Comparison of ENCODE assay signal across 7 mouse cellular contexts in genomic region chr5:112326446-112327009, GRCm38 (mm10). TPM values are rescaled to one million over a fixed set of nuclear protein-coding genes. Genes with fewer than 3 reads are reported as not detected.
DNase-seq lines count a peak whose midpoint lies in the region; ATAC-seq and TF ChIP-seq lines count a peak whose summit lies in the region.

No protein-coding gene starts in this region.

- H3K9ac ChIP-seq in limb, embryonic 15.5 days = peak overlapping the region; percentile 88
- H3K9ac ChIP-seq in stomach, postnatal 0 days (ENCODE audit: low read length) = peak overlapping the region; percentile 85

- no peak for DNase-seq in testis, postnatal 10 days (ENCODE audit: low spot score)
- no peak for DNase-seq in stomach, postnatal 0 days (ENCODE audit: low spot score)
- DNase-seq in adrenal gland, postnatal 25 days = no peak
- no peak for DNase-seq in layer of hippocampus, adult 11-12 months (ENCODE audit: low spot score)

- no peak for TF ChIP-seq POLR2A in testis, adult 2 months (IDR thresholded peaks at IDR 0.05; ENCODE audit: control insufficient read depth, low read depth, low read length)

- peak; percentile 12 for ATAC-seq in erythroid progenitor cell, adult 5-6 weeks (replicated peaks; ENCODE audit: low FRiP score, poor library complexity, severe bottlenecking)
- ATAC-seq in limb, embryonic 15.5 days (ENCODE audit: insufficient number of reproducible peaks, low FRiP score, low TSS enrichment, low read depth) = no peak
- ATAC-seq in stomach, postnatal 0 days (ENCODE audit: low FRiP score, low TSS enrichment) = peak; percentile 25

- peak overlapping the region; percentile 98 for H3K4me3 ChIP-seq in testis, adult 2 months (ENCODE audit: control insufficient read depth, low read depth, low read length)
- peak overlapping the region; percentile 100 for H3K4me3 ChIP-seq in limb, embryonic 15.5 days
- H3K4me3 ChIP-seq in stomach, postnatal 0 days (ENCODE audit: low read depth, low read length) = peak overlapping the region; percentile 97

- no peaks in the 10 kb centered on the region for H3K9me3 ChIP-seq in limb, embryonic 15.5 days
- no peaks in the 10 kb centered on the region for H3K9me3 ChIP-seq in stomach, postnatal 0 days (ENCODE audit: control insufficient read depth, low read length)

- TF ChIP-seq CTCF in testis, adult 2 months (IDR thresholded peaks at IDR 0.05; ENCODE audit: control insufficient read depth, insufficient read depth, insufficient replicate concordance, low read depth, low read length) = no peak
- TF ChIP-seq CTCF in stomach, postnatal 0 days (IDR thresholded peaks at IDR 0.05; ENCODE audit: low read depth) = no peak

- H3K36me3 ChIP-seq in testis, adult 2 months (ENCODE audit: control insufficient read depth, insufficient read depth, low read length) = peaks cover 6% of the 10 kb centered on the region
- peaks cover 39% of the 10 kb centered on the region for H3K36me3 ChIP-seq in limb, embryonic 15.5 days
- H3K36me3 ChIP-seq in stomach, postnatal 0 days (ENCODE audit: control insufficient read depth, insufficient read depth, low read length) = peaks cover 18% of the 10 kb centered on the region

- H3K27me3 ChIP-seq in testis, adult 2 months (ENCODE audit: control insufficient read depth, insufficient read depth, low read length) = no peaks in the 10 kb centered on the region
- no peaks in the 10 kb centered on the region for H3K27me3 ChIP-seq in limb, embryonic 15.5 days
- no peaks in the 10 kb centered on the region for H3K27me3 ChIP-seq in stomach, postnatal 0 days (ENCODE audit: control insufficient read depth, insufficient read depth, low read length)

- H3K27ac ChIP-seq in testis, adult 2 months (ENCODE audit: control insufficient read depth, insufficient read depth, low read depth, low read length) = peak overlapping the region; percentile 59
- H3K27ac ChIP-seq in limb, embryonic 15.5 days = peak overlapping the region; percentile 78
- peak overlapping the region; percentile 84; the same call in 1 of the 2 replicates for H3K27ac ChIP-seq in stomach, postnatal 0 days (replicated peaks)

- peak overlapping the region; percentile 70 for H3K4me2 ChIP-seq in limb, embryonic 15.5 days
- peak overlapping the region; percentile 70 for H3K4me2 ChIP-seq in stomach, postnatal 0 days (replicated peaks; ENCODE audit: low read depth)

- TF ChIP-seq EP300 in stomach, postnatal 0 days (optimal IDR thresholded peaks at IDR 0.05) = no peak

- peaks cover 15% of the 10 kb centered on the region for H3K4me1 ChIP-seq in testis, adult 2 months (ENCODE audit: control insufficient read depth, insufficient read depth, low read length)
- peaks cover 22% of the 10 kb centered on the region for H3K4me1 ChIP-seq in limb, embryonic 15.5 days
- H3K4me1 ChIP-seq in stomach, postnatal 0 days (replicated peaks; ENCODE audit: control insufficient read depth, insufficient read depth) = peaks cover 9% of the 10 kb centered on the region

- under 1% methylated on average over 33 of the region's 33 CpGs for WGBS in limb, embryonic 15.5 days
- under 1% methylated on average over 31 of the region's 33 CpGs for WGBS in stomach, postnatal 0 days

RNA-seq across cellular contexts. Expression of gene Tfip11, which starts 0.4 kb away (rescaled TPM):
- polyA plus RNA-seq in testis, adult 2 months (2012; rRNA removed) = 31.6 and 33.1 TPM in 2 replicates
- 6.3 and 8.6 TPM in 2 replicates for total RNA-seq in erythroid progenitor cell, adult 5-6 weeks (2015; ENCODE audit: low replicate concordance)
- total RNA-seq in erythroid progenitor cell, adult 5-6 weeks (2017; ENCODE audit: low replicate concordance) = 10.5 and 25.9 TPM in 2 replicates
- 28.3 and 28.7 TPM in 2 replicates for polyA plus RNA-seq in limb, embryonic 15.5 days (2015; fragmentation: Nextera tagmentation; extraction: Ambion mirVana)
- polyA plus RNA-seq in stomach, postnatal 0 days (2015; fragmentation: Nextera tagmentation; extraction: Ambion mirVana) = 12.4 and 12.9 TPM in 2 replicates
- total RNA-seq in adrenal gland, postnatal 25 days (2021) = 33.3 and 38.6 TPM in 2 replicates

RNA-seq across cellular contexts. Expression of gene Srrd, which starts 16.3 kb away (rescaled TPM):
- 107 and 118 TPM in 2 replicates for polyA plus RNA-seq in testis, adult 2 months (2012; rRNA removed)
- total RNA-seq in erythroid progenitor cell, adult 5-6 weeks (2015; ENCODE audit: low replicate concordance) = 15.1 and 20.1 TPM in 2 replicates
- total RNA-seq in erythroid progenitor cell, adult 5-6 weeks (2017; ENCODE audit: low replicate concordance) = 0.38 and 6.2 TPM in 2 replicates
- 32.6 and 37.8 TPM in 2 replicates for polyA plus RNA-seq in limb, embryonic 15.5 days (2015; fragmentation: Nextera tagmentation; extraction: Ambion mirVana)
- 19.3 and 20.9 TPM in 2 replicates for polyA plus RNA-seq in stomach, postnatal 0 days (2015; fragmentation: Nextera tagmentation; extraction: Ambion mirVana)
- total RNA-seq in adrenal gland, postnatal 25 days (2021) = 22.4 and 29.1 TPM in 2 replicates

RNA-seq across cellular contexts. Expression of gene Hps4, which starts 16.4 kb away (rescaled TPM):
- polyA plus RNA-seq in testis, adult 2 months (2012; rRNA removed) = 64.6 and 73.8 TPM in 2 replicates
- 8.0 and 14.1 TPM in 2 replicates for total RNA-seq in erythroid progenitor cell, adult 5-6 weeks (2015; ENCODE audit: low replicate concordance)
- total RNA-seq in erythroid progenitor cell, adult 5-6 weeks (2017; ENCODE audit: low replicate concordance) = 0.64 and 1.9 TPM in 2 replicates
- polyA plus RNA-seq in limb, embryonic 15.5 days (2015; fragmentation: Nextera tagmentation; extraction: Ambion mirVana) = 32.5 and 34.8 TPM in 2 replicates
- polyA plus RNA-seq in stomach, postnatal 0 days (2015; fragmentation: Nextera tagmentation; extraction: Ambion mirVana) = 15.2 and 15.3 TPM in 2 replicates
- total RNA-seq in adrenal gland, postnatal 25 days (2021) = 32.8 and 36.7 TPM in 2 replicates

RNA-seq across cellular contexts. Expression of gene Gm6583, which starts 29.3 kb away (rescaled TPM):
- 3.2 and 3.3 TPM in 2 replicates for polyA plus RNA-seq in testis, adult 2 months (2012; rRNA removed)
- total RNA-seq in erythroid progenitor cell, adult 5-6 weeks (2015; ENCODE audit: low replicate concordance) = not detected in 2 replicates
- not detected in 2 replicates for total RNA-seq in erythroid progenitor cell, adult 5-6 weeks (2017; ENCODE audit: low replicate concordance)
- polyA plus RNA-seq in limb, embryonic 15.5 days (2015; fragmentation: Nextera tagmentation; extraction: Ambion mirVana) = 0.20 and 0.33 TPM in 2 replicates
- polyA plus RNA-seq in stomach, postnatal 0 days (2015; fragmentation: Nextera tagmentation; extraction: Ambion mirVana) = 0.08 and 0.13 TPM in 2 replicates
- total RNA-seq in adrenal gland, postnatal 25 days (2021) = 0.36 TPM in 1 of 2 replicates, not detected in the other

RNA-seq across cellular contexts. Expression of gene Tpst2, which starts 50.0 kb away (rescaled TPM):
- 6.6 and 8.3 TPM in 2 replicates for polyA plus RNA-seq in testis, adult 2 months (2012; rRNA removed)
- total RNA-seq in erythroid progenitor cell, adult 5-6 weeks (2015; ENCODE audit: low replicate concordance) = 3.4 and 6.5 TPM in 2 replicates
- total RNA-seq in erythroid progenitor cell, adult 5-6 weeks (2017; ENCODE audit: low replicate concordance) = 5.8 and 19.2 TPM in 2 replicates
- 51.2 and 54.7 TPM in 2 replicates for polyA plus RNA-seq in limb, embryonic 15.5 days (2015; fragmentation: Nextera tagmentation; extraction: Ambion mirVana)
- 29.2 and 30.2 TPM in 2 replicates for polyA plus RNA-seq in stomach, postnatal 0 days (2015; fragmentation: Nextera tagmentation; extraction: Ambion mirVana)
- total RNA-seq in adrenal gland, postnatal 25 days (2021) = 144 and 210 TPM in 2 replicates
